Mouse (Mus musculus) kidney, embryonic 15.5 days (tissue): Measurements from ENCODE around the gene Mcur1. TPM values are rescaled to one million over a fixed set of nuclear protein-coding genes. Genes with fewer than 3 reads are reported as not detected.

ENCODE experiments used
- ATAC-seq: fragments of 200-750 bp; cut with Nextera tagmentation; replicated peaks from 2 replicates; pipeline ENCODE4 v1.8.0; 2017; ENCODE audit warnings: moderate TSS enrichment; ENCODE audit not compliant: low FRiP score
- H3K27ac ChIP-seq: fragments of 300-500 bp; sonication (generic); 2 replicates; pipeline ENCODE4 v1.5.1; 2015; ENCODE audit warnings: mild to moderate bottlenecking, inconsistent platforms
- H3K27me3 ChIP-seq: fragments of 300-500 bp; sonication (generic); 2 replicates; pipeline ENCODE4 v1.6.1; 2015; ENCODE audit warnings: inconsistent platforms
- H3K36me3 ChIP-seq: fragments of 300-500 bp; sonication (generic); 2 replicates; pipeline ENCODE4 v1.6.1; 2015; ENCODE audit warnings: inconsistent platforms
- H3K4me1 ChIP-seq: fragments of 300-500 bp; sonication (generic); 2 replicates; pipeline ENCODE4 v1.6.1; 2015; ENCODE audit warnings: inconsistent platforms
- H3K4me2 ChIP-seq: fragments of 300-500 bp; sonication (generic); 2 replicates; pipeline ENCODE4 v1.6.1; 2015; ENCODE audit warnings: moderate library complexity, mild to moderate bottlenecking, inconsistent platforms
- H3K4me3 ChIP-seq: fragments of 300-500 bp; sonication (generic); replicated peaks from 2 replicates; pipeline ENCODE4 v1.5.1; 2015; ENCODE audit warnings: mild to moderate bottlenecking, inconsistent platforms
- H3K9ac ChIP-seq: fragments of 300-500 bp; sonication (generic); 2 replicates; pipeline ENCODE4 v1.6.1; 2015; ENCODE audit warnings: mild to moderate bottlenecking, inconsistent platforms
- H3K9me3 ChIP-seq: fragments of 300-500 bp; sonication (generic); replicated peaks from 2 replicates; pipeline ENCODE4 v1.6.1; 2016; ENCODE audit warnings: inconsistent platforms
- WGBS: fragments of 180-500 bp; shearing (Covaris S2); methylation state at CpG from one replicate; pipeline ENCODE4 v1.1.7; 2015; ENCODE audit warnings: mixed read lengths; 5-methylcytosine and 5-hydroxymethylcytosine counted together
- polyA plus RNA-seq: library from polyadenylated mRNA; unstranded; fragments of >200 nt; fragmentation: Nextera tagmentation; extraction: Ambion mirVana; gene quantifications from 2 replicates; pipeline ENCODE4 v1.2.1, GENCODE M21; 2015

Gene Mcur1
- polyA plus RNA-seq, 1 experiment from 2014 or later, result 20.2 TPM

GRCm38 (mm10) chr13:43560458-43561411 lies 744 bp upstream of the Mcur1 start:
- Histone ChIP-seq H3K4me1 (peaks cover 24% of the 10 kb centered on the region), H3K4me2 (peak overlapping the region; percentile 90), H3K27ac (peak overlapping the region; percentile 98), H3K9me3 (no peaks in the 10 kb centered on the region), H3K9ac (peak overlapping the region; percentile 79), H3K27me3 (no peaks in the 10 kb centered on the region), H3K4me3 (peak overlapping the region; percentile 86), H3K36me3 (no peaks in the 10 kb centered on the region)
- 7% methylated on average over 18 of the region's 18 CpGs for WGBS
- ATAC-seq, result peak; percentile 31

GRCm38 (mm10) chr13:43558959-43559358 lies 1.0 kb downstream of the Mcur1 start:
- Histone ChIP-seq H3K4me2 (peak overlapping the region; percentile 90), H3K9ac (no peak overlapping the region), H3K27me3 (no peaks in the 10 kb centered on the region), H3K4me3 (peak overlapping the region; percentile 86), H3K9me3 (no peaks in the 10 kb centered on the region), H3K36me3 (peaks cover 16% of the 10 kb centered on the region), H3K4me1 (peaks cover 24% of the 10 kb centered on the region), H3K27ac (no peak overlapping the region)
- ATAC-seq, result no peak
- 17% methylated on average over 6 of the region's 6 CpGs for WGBS

- H3K27me3 ChIP-seq, result no peaks in the 10 kb centered on the region
- H3K4me2 ChIP-seq, result peak overlapping the region; percentile 90
- peaks cover 24% of the 10 kb centered on the region for H3K4me1 ChIP-seq
- H3K4me3 ChIP-seq, result peak overlapping the region; percentile 86
- no peak overlapping the region for H3K27ac ChIP-seq
- H3K9ac ChIP-seq, result no peak overlapping the region
- 38% methylated on average over 6 of the region's 6 CpGs for WGBS
- peaks cover 20% of the 10 kb centered on the region for H3K36me3 ChIP-seq
- H3K9me3 ChIP-seq, result no peaks in the 10 kb centered on the region
- ATAC-seq, result no peak
Observed at GRCm38 (mm10) chr13:43558357-43558756, 1.6 kb downstream of the Mcur1 start.

- Histone ChIP-seq H3K9ac (no peak overlapping the region), H3K36me3 (peaks cover 33% of the 10 kb centered on the region)
- WGBS, result 89% methylated on average over 9 of the region's 9 CpGs
Observed at GRCm38 (mm10) chr13:43556913-43557542, 3.0 kb downstream of the Mcur1 start.

GRCm38 (mm10) chr13:43555321-43555720 lies 4.7 kb downstream of the Mcur1 start:
- WGBS, result 95% methylated on average over 9 of the region's 9 CpGs
- no peaks in the 10 kb centered on the region for H3K27me3 ChIP-seq
- ATAC-seq, result no peak

More at GRCm38 (mm10) chr13:43556913-43557542, 3.0 kb downstream of the Mcur1 start:
- Histone ChIP-seq H3K9me3 (no peaks in the 10 kb centered on the region), H3K27ac (no peak overlapping the region), H3K4me1 (peaks cover 24% of the 10 kb centered on the region), H3K4me3 (no peak overlapping the region), H3K4me2 (no peak overlapping the region), H3K27me3 (no peaks in the 10 kb centered on the region)
- ATAC-seq, result no peak

GRCm38 (mm10) chr13:43554827-43555226 lies 5.2 kb downstream of the Mcur1 start:
- WGBS, result 75% methylated on average over 7 of the region's 7 CpGs
- peaks cover 16% of the 10 kb centered on the region for H3K4me1 ChIP-seq
- ATAC-seq, result no peak
- H3K27ac ChIP-seq, result no peak overlapping the region
- peaks cover 54% of the 10 kb centered on the region for H3K36me3 ChIP-seq
- H3K4me2 ChIP-seq, result no peak overlapping the region
- H3K27me3 ChIP-seq, result no peaks in the 10 kb centered on the region
- no peaks in the 10 kb centered on the region for H3K9me3 ChIP-seq
- H3K9ac ChIP-seq, result no peak overlapping the region
- no peak overlapping the region for H3K4me3 ChIP-seq

More at GRCm38 (mm10) chr13:43555321-43555720, 4.7 kb downstream of the Mcur1 start:
- peaks cover 16% of the 10 kb centered on the region for H3K4me1 ChIP-seq
- H3K9me3 ChIP-seq, result no peaks in the 10 kb centered on the region
- H3K4me2 ChIP-seq, result no peak overlapping the region
- no peak overlapping the region for H3K4me3 ChIP-seq
- no peak overlapping the region for H3K27ac ChIP-seq
- H3K36me3 ChIP-seq, result peaks cover 49% of the 10 kb centered on the region
- no peak overlapping the region for H3K9ac ChIP-seq

- no peak overlapping the region for H3K27ac ChIP-seq
- no peaks in the 10 kb centered on the region for H3K9me3 ChIP-seq
- H3K4me1 ChIP-seq, result no peaks in the 10 kb centered on the region
- no peaks in the 10 kb centered on the region for H3K27me3 ChIP-seq
- H3K36me3 ChIP-seq, result peaks cover 73% of the 10 kb centered on the region
- no peak overlapping the region for H3K4me2 ChIP-seq
- no peak overlapping the region for H3K9ac ChIP-seq
- ATAC-seq, result no peak
- H3K4me3 ChIP-seq, result no peak overlapping the region
- 90% methylated on average over 8 of the region's 8 CpGs for WGBS
Observed at GRCm38 (mm10) chr13:43550676-43551075, 9.3 kb downstream of the Mcur1 start.

- Histone ChIP-seq H3K27me3 (no peaks in the 10 kb centered on the region), H3K27ac (no peak overlapping the region), H3K4me1 (no peaks in the 10 kb centered on the region), H3K9ac (no peak overlapping the region), H3K9me3 (no peaks in the 10 kb centered on the region), H3K36me3 (peaks cover 71% of the 10 kb centered on the region), H3K4me3 (no peak overlapping the region), H3K4me2 (no peak overlapping the region)
- no peak for ATAC-seq
- 90% methylated on average over 7 of the region's 7 CpGs for WGBS
Observed at GRCm38 (mm10) chr13:43549870-43550269, 10.1 kb downstream of the Mcur1 start.

- ATAC-seq, result no peak
- no peak overlapping the region for H3K4me3 ChIP-seq
- H3K27ac ChIP-seq, result peak overlapping the region; percentile 59; the same call in 1 of the 2 replicates
- H3K36me3 ChIP-seq, result peaks cover 69% of the 10 kb centered on the region
- no peak overlapping the region for H3K9ac ChIP-seq
- 70% methylated on average over 11 of the region's 11 CpGs for WGBS
- no peak overlapping the region for H3K4me2 ChIP-seq
- H3K27me3 ChIP-seq, result no peaks in the 10 kb centered on the region
- no peaks in the 10 kb centered on the region for H3K4me1 ChIP-seq
- H3K9me3 ChIP-seq, result no peaks in the 10 kb centered on the region
Observed at GRCm38 (mm10) chr13:43549078-43549698, 10.8 kb downstream of the Mcur1 start.

GRCm38 (mm10) chr13:43548617-43549016 lies 11.4 kb downstream of the Mcur1 start:
- peak overlapping the region; percentile 59; the same call in 1 of the 2 replicates for H3K27ac ChIP-seq
- WGBS, result 65% methylated on average over 5 of the region's 5 CpGs

GRCm38 (mm10) chr13:43546861-43547260 lies 13.1 kb downstream of the Mcur1 start:
- H3K36me3 ChIP-seq, result peaks cover 55% of the 10 kb centered on the region
- no peak for ATAC-seq
- H3K4me1 ChIP-seq, result no peaks in the 10 kb centered on the region
- no peak overlapping the region for H3K9ac ChIP-seq
- H3K4me2 ChIP-seq, result no peak overlapping the region
- no peak overlapping the region for H3K4me3 ChIP-seq
- no peak overlapping the region for H3K27ac ChIP-seq
- 27% methylated on average over 3 of the region's 3 CpGs for WGBS
- no peaks in the 10 kb centered on the region for H3K27me3 ChIP-seq
- H3K9me3 ChIP-seq, result no peaks in the 10 kb centered on the region

More at GRCm38 (mm10) chr13:43548617-43549016, 11.4 kb downstream of the Mcur1 start:
- H3K36me3 ChIP-seq, result peaks cover 70% of the 10 kb centered on the region
- H3K27me3 ChIP-seq, result no peaks in the 10 kb centered on the region
- H3K4me1 ChIP-seq, result no peaks in the 10 kb centered on the region
- ATAC-seq, result no peak
- no peak overlapping the region for H3K4me2 ChIP-seq
- no peak overlapping the region for H3K9ac ChIP-seq
- no peaks in the 10 kb centered on the region for H3K9me3 ChIP-seq
- H3K4me3 ChIP-seq, result no peak overlapping the region
